Mouse (Mus musculus) cortical plate, adult 2 months (tissue): ENCODE results near the gene Smarcc2.

Source experiments
- CTCF ChIP-seq: fragments of 200-500 bp; IDR thresholded peaks from 2 replicates; pipeline ENCODE4 v1.5.1; 2011; ENCODE audit warnings: mild to moderate bottlenecking, control low read depth, low read length; ENCODE audit not compliant: insufficient read depth; ENCODE audit errors: extremely low read depth
- POLR2A ChIP-seq: fragments of 200-500 bp; IDR thresholded peaks from 2 replicates; pipeline ENCODE4 v1.6.1; 2011; ENCODE audit warnings: mild to moderate bottlenecking, low read length, control low read depth; ENCODE audit not compliant: insufficient read depth; ENCODE audit errors: extremely low read depth

DNA sequence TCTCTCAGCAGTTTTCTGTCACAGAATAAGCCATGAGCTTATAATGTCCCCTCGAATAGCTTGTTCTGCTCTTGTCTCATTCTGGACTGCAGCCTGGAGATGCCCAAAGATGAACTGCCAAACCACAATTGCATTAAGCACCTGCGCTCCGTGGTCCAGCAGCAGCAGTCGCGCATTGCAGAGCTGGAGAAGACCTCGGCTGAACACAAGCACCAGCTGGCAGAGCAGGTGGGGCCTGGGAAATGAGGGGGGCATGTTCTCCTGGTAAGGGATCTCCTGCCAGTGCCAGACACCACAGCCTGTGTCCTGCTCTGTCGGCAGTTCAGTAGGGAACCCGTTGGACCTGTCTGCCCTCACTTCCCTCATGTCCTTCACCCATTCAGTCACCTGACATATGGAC, 22.7 kb upstream of the Smarcc2 start:
- TF ChIP-seq POLR2A (no peak), CTCF (no peak)
